Mouse (Mus musculus) liver, embryonic 13.5 days (tissue): Measurements from ENCODE around the gene Pknox2. TPM values are rescaled to one million over a fixed set of nuclear protein-coding genes. Genes with fewer than 3 reads are reported as not detected.

Experiments used
- ATAC-seq: fragments of 200-750 bp; cut with Nextera tagmentation; 2 replicates; pipeline ENCODE4 v1.8.0; 2017; ENCODE audit warnings: low read depth, mild to moderate bottlenecking, moderate number of reproducible peaks, moderate library complexity
- DNase-seq: peaks from one replicate; pipeline ENCODE4 v3.0.0; 2022
- H3K27ac ChIP-seq: fragments of 300-500 bp; sonication (generic); 2 replicates; pipeline ENCODE4 v1.5.1; 2015; ENCODE audit warnings: moderate library complexity, mild to moderate bottlenecking, inconsistent platforms
- H3K27me3 ChIP-seq: fragments of 300-500 bp; sonication (generic); 2 replicates; pipeline ENCODE4 v1.6.1; 2015; ENCODE audit warnings: mild to moderate bottlenecking, inconsistent platforms
- H3K36me3 ChIP-seq: fragments of 300-500 bp; sonication (generic); 2 replicates; pipeline ENCODE4 v1.6.1; 2015; ENCODE audit warnings: mild to moderate bottlenecking, inconsistent platforms
- H3K4me1 ChIP-seq: fragments of 300-500 bp; sonication (generic); replicated peaks from 2 replicates; pipeline ENCODE4 v1.6.1; 2015; ENCODE audit warnings: inconsistent platforms
- H3K4me2 ChIP-seq: fragments of 300-500 bp; sonication (generic); 2 replicates; pipeline ENCODE4 v1.6.1; 2015; ENCODE audit warnings: inconsistent platforms, mild to moderate bottlenecking, moderate library complexity
- H3K4me3 ChIP-seq: fragments of 300-500 bp; sonication (generic); replicated peaks from 2 replicates; pipeline ENCODE4 v1.5.1; 2015; ENCODE audit warnings: mild to moderate bottlenecking, inconsistent platforms
- H3K9ac ChIP-seq: fragments of 300-500 bp; sonication (generic); 2 replicates; pipeline ENCODE4 v1.6.1; 2015; ENCODE audit warnings: mild to moderate bottlenecking, inconsistent platforms
- H3K9me3 ChIP-seq: fragments of 300-500 bp; sonication (generic); replicated peaks from 2 replicates; pipeline ENCODE4 v1.6.1; 2016; ENCODE audit warnings: inconsistent platforms
- WGBS: fragments of 180-500 bp; shearing (Covaris S2); methylation state at CpG from one replicate; pipeline ENCODE4 v1.1.7; 2015; ENCODE audit not compliant: insufficient replicate concordance; 5-methylcytosine and 5-hydroxymethylcytosine counted together
- polyA plus RNA-seq: library from polyadenylated mRNA; unstranded; fragments of >200 nt; fragmentation: Nextera tagmentation; extraction: Ambion mirVana; gene quantifications from 2 replicates; pipeline ENCODE4 v1.2.1, GENCODE M21; 2015

Gene Pknox2
- polyA plus RNA-seq, 1 experiment from 2014 or later, result 0.36 TPM

GRCm38 (mm10) chr9:36948181-36948580, 199.0 kb downstream of the Pknox2 start:
- Histone ChIP-seq H3K27ac (no peak overlapping the region), H3K4me3 (no peak overlapping the region), H3K9ac (no peak overlapping the region), H3K4me1 (no peaks in the 10 kb centered on the region), H3K36me3 (no peaks in the 10 kb centered on the region), H3K27me3 (no peaks in the 10 kb centered on the region), H3K9me3 (no peaks in the 10 kb centered on the region), H3K4me2 (no peak overlapping the region)
- 84% methylated on average over 5 of the region's 5 CpGs for WGBS
- ATAC-seq, result no peak
- DNase-seq, result no peak

- WGBS, result 71% methylated on average over 5 of the region's 5 CpGs
- no peak overlapping the region for H3K4me3 ChIP-seq
- DNase-seq, result no peak
- H3K9ac ChIP-seq, result no peak overlapping the region
- no peak overlapping the region for H3K27ac ChIP-seq
- H3K4me2 ChIP-seq, result no peak overlapping the region
- no peaks in the 10 kb centered on the region for H3K27me3 ChIP-seq
- no peaks in the 10 kb centered on the region for H3K4me1 ChIP-seq
- H3K9me3 ChIP-seq, result no peaks in the 10 kb centered on the region
- no peaks in the 10 kb centered on the region for H3K36me3 ChIP-seq
- no peak for ATAC-seq
These were observed 200.0 kb downstream of the Pknox2 start for GRCm38 (mm10) chr9:36947056-36947694.

- DNase-seq (no peak), ATAC-seq (no peak)
- Histone ChIP-seq H3K27ac (no peak overlapping the region), H3K36me3 (no peaks in the 10 kb centered on the region), H3K4me3 (no peak overlapping the region), H3K9me3 (no peaks in the 10 kb centered on the region), H3K4me2 (no peak overlapping the region), H3K4me1 (no peaks in the 10 kb centered on the region), H3K27me3 (peaks cover 3% of the 10 kb centered on the region; the same call in 1 of the 2 replicates), H3K9ac (no peak overlapping the region)
- WGBS, result 50% methylated on average over 7 of the region's 7 CpGs
These were observed 202.4 kb downstream of the Pknox2 start for GRCm38 (mm10) chr9:36944843-36945242.

- no peak for ATAC-seq
- Histone ChIP-seq H3K9me3 (no peaks in the 10 kb centered on the region), H3K9ac (no peak overlapping the region), H3K4me3 (no peak overlapping the region), H3K27me3 (peaks cover 3% of the 10 kb centered on the region; the same call in 1 of the 2 replicates), H3K4me2 (no peak overlapping the region), H3K36me3 (no peaks in the 10 kb centered on the region), H3K4me1 (no peaks in the 10 kb centered on the region), H3K27ac (no peak overlapping the region)
- DNase-seq, result no peak
- 46% methylated on average over 2 of the region's 2 CpGs for WGBS
These were observed 204.6 kb downstream of the Pknox2 start for GRCm38 (mm10) chr9:36942561-36942960.

GRCm38 (mm10) chr9:36942131-36942530, 205.1 kb downstream of the Pknox2 start:
- 64% methylated on average over 4 of the region's 4 CpGs for WGBS
- DNase-seq, result no peak
- no peak overlapping the region for H3K4me3 ChIP-seq
- no peak overlapping the region for H3K27ac ChIP-seq
- no peaks in the 10 kb centered on the region for H3K4me1 ChIP-seq
- ATAC-seq, result no peak
- no peaks in the 10 kb centered on the region for H3K9me3 ChIP-seq
- no peaks in the 10 kb centered on the region for H3K36me3 ChIP-seq
- no peak overlapping the region for H3K4me2 ChIP-seq
- peaks cover 3% of the 10 kb centered on the region; the same call in 1 of the 2 replicates for H3K27me3 ChIP-seq
- no peak overlapping the region for H3K9ac ChIP-seq

- whole genome bisulfite sequencing, result 20% methylated on average over 5 of the region's 5 CpGs
These were observed 205.6 kb downstream of the Pknox2 start for GRCm38 (mm10) chr9:36941565-36941964.

GRCm38 (mm10) chr9:36938601-36939078, 208.6 kb downstream of the Pknox2 start:
- DNase-seq, result no peak

More at GRCm38 (mm10) chr9:36941565-36941964, 205.6 kb downstream of the Pknox2 start:
- no peak overlapping the region for H3K27ac ChIP-seq
- DNase-seq (no peak), ATAC-seq (no peak)
- H3K4me2 ChIP-seq, result no peak overlapping the region
- H3K4me1 ChIP-seq, result no peaks in the 10 kb centered on the region
- H3K36me3 ChIP-seq, result no peaks in the 10 kb centered on the region
- H3K9me3 ChIP-seq, result no peaks in the 10 kb centered on the region
- no peak overlapping the region for H3K4me3 ChIP-seq
- peaks cover 3% of the 10 kb centered on the region; the same call in 1 of the 2 replicates for H3K27me3 ChIP-seq
- H3K9ac ChIP-seq, result no peak overlapping the region

GRCm38 (mm10) chr9:36933813-36934493, 213.3 kb downstream of the Pknox2 start:
- 43% methylated on average over 16 of the region's 16 CpGs for WGBS
- no peak overlapping the region for H3K4me3 ChIP-seq
- no peak overlapping the region for H3K4me2 ChIP-seq
- no peaks in the 10 kb centered on the region for H3K4me1 ChIP-seq
- no peak overlapping the region for H3K9ac ChIP-seq
- no peaks in the 10 kb centered on the region for H3K9me3 ChIP-seq
- no peak overlapping the region for H3K27ac ChIP-seq
- H3K36me3 ChIP-seq, result no peaks in the 10 kb centered on the region
- DNase-seq (no peak), ATAC-seq (no peak)
- no peaks in the 10 kb centered on the region for H3K27me3 ChIP-seq

More at GRCm38 (mm10) chr9:36938601-36939078, 208.6 kb downstream of the Pknox2 start:
- Histone ChIP-seq H3K27me3 (peaks cover 3% of the 10 kb centered on the region; the same call in 1 of the 2 replicates), H3K36me3 (no peaks in the 10 kb centered on the region), H3K27ac (no peak overlapping the region), H3K9ac (no peak overlapping the region), H3K4me3 (no peak overlapping the region), H3K4me1 (no peaks in the 10 kb centered on the region), H3K9me3 (no peaks in the 10 kb centered on the region), H3K4me2 (no peak overlapping the region)
- no peak for ATAC-seq
- WGBS, result 61% methylated on average over 8 of the region's 8 CpGs

GRCm38 (mm10) chr9:36932950-36933812, 214.0 kb downstream of the Pknox2 start:
- Histone ChIP-seq H3K4me1 (no peaks in the 10 kb centered on the region), H3K9ac (no peak overlapping the region), H3K9me3 (no peaks in the 10 kb centered on the region), H3K4me2 (no peak overlapping the region), H3K36me3 (no peaks in the 10 kb centered on the region), H3K27me3 (no peaks in the 10 kb centered on the region), H3K4me3 (no peak overlapping the region), H3K27ac (no peak overlapping the region)
- 51% methylated on average over 12 of the region's 12 CpGs for WGBS
- DNase-seq (no peak), ATAC-seq (no peak)

- no peaks in the 10 kb centered on the region for H3K4me1 ChIP-seq
- no peak overlapping the region for H3K4me2 ChIP-seq
- H3K36me3 ChIP-seq, result no peaks in the 10 kb centered on the region
- no peaks in the 10 kb centered on the region for H3K9me3 ChIP-seq
- H3K9ac ChIP-seq, result no peak overlapping the region
- H3K27ac ChIP-seq, result no peak overlapping the region
- ATAC-seq, result no peak
- no peak for DNase-seq
- no peaks in the 10 kb centered on the region for H3K27me3 ChIP-seq
- no peak overlapping the region for H3K4me3 ChIP-seq
- WGBS, result 58% methylated on average over 4 of the region's 4 CpGs
These were observed 215.6 kb downstream of the Pknox2 start for GRCm38 (mm10) chr9:36931657-36932056.

GRCm38 (mm10) chr9:36923753-36924152, 223.5 kb downstream of the Pknox2 start:
- WGBS, result 51% methylated on average over 5 of the region's 5 CpGs
- no peak overlapping the region for H3K27ac ChIP-seq
- H3K4me1 ChIP-seq, result no peaks in the 10 kb centered on the region
- no peak overlapping the region for H3K4me3 ChIP-seq
- H3K27me3 ChIP-seq, result no peaks in the 10 kb centered on the region
- no peaks in the 10 kb centered on the region for H3K36me3 ChIP-seq
- no peak for ATAC-seq
- no peak overlapping the region for H3K9ac ChIP-seq
- no peak for DNase-seq
- no peaks in the 10 kb centered on the region for H3K9me3 ChIP-seq
- H3K4me2 ChIP-seq, result no peak overlapping the region
